Mouse (Mus musculus) neural tube, embryonic 14.5 days (tissue): ENCODE measurements around the gene Kcna2. TPM values are rescaled to one million over a fixed set of nuclear protein-coding genes. Genes with fewer than 3 reads are reported as not detected.

ENCODE experiments used
- ATAC-seq: fragments of 200-750 bp; cut with Nextera tagmentation; 2 replicates; pipeline ENCODE4 v1.8.0; 2017; ENCODE audit warnings: low read depth, mild to moderate bottlenecking, moderate TSS enrichment, moderate library complexity
- H3K27ac ChIP-seq: fragments of 300-500 bp; sonication (generic); 2 replicates; pipeline ENCODE4 v1.5.1; 2014; ENCODE audit warnings: low read depth, mild to moderate bottlenecking, control low read depth, low read length, moderate library complexity, mixed read lengths
- H3K27me3 ChIP-seq: fragments of 300-500 bp; sonication (generic); 2 replicates; pipeline ENCODE4 v1.6.1; 2014; ENCODE audit warnings: low read length; ENCODE audit not compliant: control insufficient read depth, insufficient read depth
- H3K36me3 ChIP-seq: fragments of 300-500 bp; sonication (generic); 2 replicates; pipeline ENCODE4 v1.6.1; 2014; ENCODE audit warnings: low read length, mixed read lengths; ENCODE audit not compliant: control insufficient read depth, insufficient read depth
- H3K4me1 ChIP-seq: fragments of 300-500 bp; sonication (generic); 2 replicates; pipeline ENCODE4 v1.6.1; 2014; ENCODE audit warnings: low read length; ENCODE audit not compliant: control insufficient read depth, insufficient read depth
- H3K4me2 ChIP-seq: fragments of 300-500 bp; sonication (generic); 2 replicates; pipeline ENCODE4 v1.6.1; 2014; ENCODE audit warnings: mild to moderate bottlenecking, low read depth, low read length, control low read depth
- H3K4me3 ChIP-seq: fragments of 300-500 bp; sonication (generic); 2 replicates; pipeline ENCODE4 v1.5.1; 2014; ENCODE audit warnings: low read depth, low read length, control low read depth, mixed read lengths
- H3K9ac ChIP-seq: fragments of 300-500 bp; sonication (generic); replicated peaks from 2 replicates; pipeline ENCODE4 v1.6.1; 2014; ENCODE audit warnings: low read depth, mild to moderate bottlenecking, control low read depth, low read length, mixed read lengths
- H3K9me3 ChIP-seq: fragments of 300-500 bp; sonication (generic); 2 replicates; pipeline ENCODE4 v1.6.1; 2016; ENCODE audit warnings: low read length; ENCODE audit not compliant: control insufficient read depth
- WGBS: fragments of 180-500 bp; shearing (Covaris S2); extraction: QIAGEN DNeasy Blood & Tissue Kit; methylation state at CpG from one replicate; pipeline ENCODE4 v1.1.7; 2014; 5-methylcytosine and 5-hydroxymethylcytosine counted together
- polyA plus RNA-seq: library from polyadenylated mRNA; unstranded; fragments of >200 nt; fragmentation: Nextera tagmentation; extraction: Ambion mirVana; gene quantifications from 2 replicates; pipeline ENCODE4 v1.2.1, GENCODE M21; 2014

Kcna2 gene
- polyA plus RNA-seq, 1 experiment from 2014 or later: 2.0 TPM

DNA sequence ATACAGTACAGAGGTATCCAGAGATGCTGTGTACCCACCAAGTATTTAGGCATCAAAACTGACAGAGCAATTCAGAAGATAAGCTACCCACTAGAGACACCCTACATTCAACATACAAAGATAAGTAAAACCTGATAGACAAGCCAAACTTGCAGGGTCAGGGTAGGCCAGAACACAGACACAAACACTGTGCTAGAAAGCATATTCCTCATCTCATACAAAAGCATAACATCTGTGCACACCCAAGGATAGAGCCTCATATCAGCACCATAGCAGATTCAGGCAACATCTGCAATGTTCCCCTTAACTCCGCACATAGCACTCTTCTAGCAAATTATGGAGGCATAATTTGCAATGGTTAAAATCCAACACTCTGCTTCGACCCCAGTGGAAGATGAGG lies 23.8 kb upstream of the Kcna2 start:
- Histone ChIP-seq H3K27me3 (no peaks in the 10 kb centered on the region), H3K4me2 (no peak overlapping the region), H3K9me3 (no peaks in the 10 kb centered on the region), H3K36me3 (no peaks in the 10 kb centered on the region), H3K9ac (no peak overlapping the region), H3K4me3 (no peak overlapping the region), H3K27ac (no peak overlapping the region), H3K4me1 (no peaks in the 10 kb centered on the region)
- 86% methylated on average over 2 of the region's 2 CpGs for WGBS
- ATAC-seq: no peak

DNA sequence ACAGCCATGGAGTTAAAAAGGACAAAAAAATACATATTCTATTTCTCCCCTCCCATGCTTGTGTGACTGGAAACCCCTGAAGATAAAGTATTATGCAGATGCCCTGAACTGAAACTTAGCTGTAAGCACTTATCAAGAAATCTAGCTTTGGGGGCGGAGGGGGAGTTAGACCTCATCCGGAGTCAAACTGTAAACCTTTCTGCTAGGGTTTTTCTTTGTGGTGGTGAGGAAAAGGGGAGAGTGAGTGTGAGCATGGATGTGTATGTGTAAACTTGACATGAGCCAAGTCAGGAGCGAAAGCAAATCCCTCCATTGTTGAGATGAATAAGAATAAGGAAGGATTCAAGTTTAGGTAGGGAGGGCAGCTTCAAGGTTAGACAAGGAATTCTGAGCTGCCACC lies 20.1 kb upstream of the Kcna2 start:
- Histone ChIP-seq H3K27ac (no peak overlapping the region), H3K27me3 (no peaks in the 10 kb centered on the region), H3K4me2 (no peak overlapping the region), H3K36me3 (no peaks in the 10 kb centered on the region), H3K9me3 (no peaks in the 10 kb centered on the region), H3K9ac (no peak overlapping the region), H3K4me3 (no peak overlapping the region), H3K4me1 (no peaks in the 10 kb centered on the region)
- WGBS: 94% methylated on average over 3 of the region's 3 CpGs
- no peak for ATAC-seq

DNA sequence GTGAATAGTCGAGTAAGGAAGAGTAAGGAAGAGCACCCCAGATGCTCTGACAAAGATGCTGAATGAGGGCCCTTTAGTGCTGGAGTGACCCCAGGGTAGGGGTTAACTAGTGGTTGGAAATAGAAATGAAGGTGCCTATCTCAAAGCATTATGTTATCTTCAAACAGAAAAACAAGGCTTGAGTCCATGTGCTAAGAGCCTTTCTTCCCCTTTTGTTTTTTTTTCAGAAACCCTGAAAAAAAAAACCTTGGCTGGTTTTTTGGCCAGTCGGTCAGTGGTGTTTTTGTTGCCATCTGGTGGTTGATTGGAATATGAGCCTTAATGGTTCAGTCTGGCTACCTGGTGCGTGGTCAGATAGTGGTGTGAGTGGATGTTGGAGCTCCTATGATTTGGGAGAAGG lies 19.7 kb upstream of the Kcna2 start:
- H3K4me3 ChIP-seq: no peak overlapping the region
- 29% methylated on average over 3 of the region's 3 CpGs for WGBS
- H3K36me3 ChIP-seq: no peaks in the 10 kb centered on the region
- H3K4me1 ChIP-seq: no peaks in the 10 kb centered on the region
- H3K4me2 ChIP-seq: no peak overlapping the region
- H3K27ac ChIP-seq: no peak overlapping the region
- no peaks in the 10 kb centered on the region for H3K9me3 ChIP-seq
- H3K9ac ChIP-seq: no peak overlapping the region
- H3K27me3 ChIP-seq: no peaks in the 10 kb centered on the region
- ATAC-seq: no peak

DNA sequence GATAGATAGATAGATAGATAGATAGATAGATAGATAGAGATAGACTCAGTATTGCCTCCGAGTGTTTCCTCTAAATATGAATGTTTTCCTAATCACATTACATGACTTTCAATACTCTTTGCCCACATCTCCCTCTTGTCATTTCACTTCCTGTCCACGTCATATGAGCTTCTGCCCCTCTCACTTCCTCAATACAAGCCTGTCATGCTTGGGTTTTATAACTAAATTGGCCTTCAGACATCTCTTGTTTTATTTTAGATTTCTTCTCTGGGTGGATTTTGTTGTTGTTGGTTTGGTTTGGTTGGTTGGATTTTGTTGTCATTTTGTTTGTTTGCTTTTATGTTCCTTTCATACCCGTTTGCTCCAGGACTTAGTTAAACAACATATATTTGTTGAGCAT lies 16.4 kb upstream of the Kcna2 start:
- 77% methylated on average over 3 of the region's 3 CpGs for WGBS
- H3K4me3 ChIP-seq: no peak overlapping the region

DNA sequence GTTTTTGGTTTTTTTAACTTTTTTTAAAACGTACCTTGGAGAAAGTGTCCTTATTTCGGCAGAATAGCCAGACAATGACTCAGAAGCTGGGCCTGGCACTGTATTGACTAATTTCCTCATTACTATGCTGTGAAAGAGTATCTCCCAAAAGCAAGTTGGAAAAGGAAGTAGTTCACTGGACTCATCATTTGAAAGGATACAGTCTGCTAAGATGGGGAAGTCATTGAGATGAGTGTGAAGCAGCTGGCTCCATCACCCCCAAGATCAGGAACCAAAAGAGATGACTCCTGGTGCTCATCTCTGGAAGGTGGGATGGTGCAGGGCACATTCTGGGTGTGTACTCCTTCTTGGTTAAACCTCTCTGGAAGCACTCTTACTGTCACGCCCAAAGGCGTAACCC lies 13.5 kb upstream of the Kcna2 start:
- no peak for ATAC-seq
- Histone ChIP-seq H3K27me3 (no peaks in the 10 kb centered on the region), H3K9ac (no peak overlapping the region), H3K36me3 (no peaks in the 10 kb centered on the region), H3K9me3 (no peaks in the 10 kb centered on the region), H3K4me3 (no peak overlapping the region), H3K27ac (no peak overlapping the region), H3K4me2 (no peak overlapping the region), H3K4me1 (no peaks in the 10 kb centered on the region)
- WGBS: 92% methylated on average over 4 of the region's 4 CpGs

More for the DNA sequence above, 16.4 kb upstream of the Kcna2 start:
- no peak for ATAC-seq
- Histone ChIP-seq H3K4me1 (no peaks in the 10 kb centered on the region), H3K4me2 (no peak overlapping the region), H3K9me3 (no peaks in the 10 kb centered on the region), H3K27me3 (no peaks in the 10 kb centered on the region), H3K36me3 (no peaks in the 10 kb centered on the region), H3K9ac (no peak overlapping the region), H3K27ac (no peak overlapping the region)

DNA sequence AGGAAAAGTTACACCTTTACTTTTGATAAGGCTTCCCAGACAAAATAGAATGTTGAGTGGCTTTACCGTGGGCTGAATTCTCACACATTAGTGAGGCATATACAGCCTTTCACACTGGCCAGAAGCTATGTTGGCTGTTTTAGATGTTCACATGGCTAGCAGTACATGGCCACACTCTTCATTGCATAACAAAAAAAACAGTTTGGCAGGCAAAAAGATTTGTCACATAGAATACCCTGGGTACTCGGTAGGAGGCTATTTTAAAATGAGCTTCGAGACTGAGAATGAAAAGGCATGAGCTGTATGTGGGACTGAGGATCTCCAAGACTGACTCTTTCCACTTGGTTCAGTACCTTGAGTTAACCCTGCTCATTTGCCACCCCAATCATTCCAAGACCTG lies 12.1 kb upstream of the Kcna2 start:
- H3K9me3 ChIP-seq: no peaks in the 10 kb centered on the region
- no peak overlapping the region for H3K9ac ChIP-seq
- no peak overlapping the region for H3K4me2 ChIP-seq
- H3K4me1 ChIP-seq: no peaks in the 10 kb centered on the region
- H3K27me3 ChIP-seq: no peaks in the 10 kb centered on the region
- 88% methylated on average over 3 of the region's 3 CpGs for WGBS
- H3K36me3 ChIP-seq: no peaks in the 10 kb centered on the region
- ATAC-seq: no peak
- H3K27ac ChIP-seq: no peak overlapping the region
- H3K4me3 ChIP-seq: no peak overlapping the region

DNA sequence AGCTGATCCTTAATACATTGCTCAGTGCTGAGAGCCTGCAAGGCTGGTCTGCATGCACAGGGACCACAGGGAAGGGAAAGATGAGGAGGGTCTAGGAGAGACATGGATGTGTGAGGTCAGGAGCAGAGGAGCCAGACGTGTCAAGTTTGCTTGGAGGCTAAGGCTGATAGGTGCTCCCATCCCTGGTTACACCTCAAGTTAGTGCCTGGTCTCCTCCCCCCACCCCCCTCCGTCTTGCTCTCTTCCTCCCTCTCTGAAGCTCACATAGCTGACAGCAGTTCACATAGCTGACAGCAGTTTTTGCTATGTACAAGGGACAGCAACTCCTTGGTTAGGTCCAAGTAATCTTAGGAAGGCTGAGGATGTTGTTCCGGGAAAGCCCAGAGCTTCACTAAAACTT lies 11.5 kb upstream of the Kcna2 start:
- Histone ChIP-seq H3K4me1 (no peaks in the 10 kb centered on the region), H3K4me2 (no peak overlapping the region), H3K9ac (no peak overlapping the region), H3K36me3 (no peaks in the 10 kb centered on the region), H3K27ac (no peak overlapping the region), H3K9me3 (no peaks in the 10 kb centered on the region), H3K27me3 (no peaks in the 10 kb centered on the region), H3K4me3 (no peak overlapping the region)
- 79% methylated on average over 3 of the region's 3 CpGs for WGBS
- ATAC-seq: no peak

DNA sequence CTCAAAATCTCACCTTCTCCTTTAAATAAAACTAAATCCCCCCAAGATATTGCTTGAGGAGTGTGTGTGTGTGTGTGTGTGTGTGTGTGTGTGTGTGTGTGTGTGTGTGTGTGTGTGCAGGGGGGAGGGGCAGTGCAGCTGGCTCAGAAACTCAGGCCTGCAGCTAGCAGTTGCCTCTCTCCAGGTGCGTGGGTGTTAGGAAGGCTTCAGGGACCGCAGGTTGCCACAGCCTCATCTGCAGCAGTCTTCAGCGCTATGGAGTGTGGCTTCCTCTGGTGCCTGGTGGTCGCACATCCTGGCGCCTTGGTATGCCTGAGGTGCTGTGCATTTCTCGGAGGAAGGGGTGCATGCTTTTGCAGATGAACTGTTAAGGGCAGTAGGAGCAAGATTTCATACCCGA lies 10.9 kb upstream of the Kcna2 start:
- H3K36me3 ChIP-seq: no peaks in the 10 kb centered on the region
- no peak overlapping the region for H3K9ac ChIP-seq
- H3K9me3 ChIP-seq: no peaks in the 10 kb centered on the region
- no peak for ATAC-seq
- H3K4me2 ChIP-seq: no peak overlapping the region
- no peak overlapping the region for H3K27ac ChIP-seq
- 77% methylated on average over 7 of the region's 7 CpGs for WGBS
- no peaks in the 10 kb centered on the region for H3K27me3 ChIP-seq
- H3K4me1 ChIP-seq: no peaks in the 10 kb centered on the region
- no peak overlapping the region for H3K4me3 ChIP-seq

DNA sequence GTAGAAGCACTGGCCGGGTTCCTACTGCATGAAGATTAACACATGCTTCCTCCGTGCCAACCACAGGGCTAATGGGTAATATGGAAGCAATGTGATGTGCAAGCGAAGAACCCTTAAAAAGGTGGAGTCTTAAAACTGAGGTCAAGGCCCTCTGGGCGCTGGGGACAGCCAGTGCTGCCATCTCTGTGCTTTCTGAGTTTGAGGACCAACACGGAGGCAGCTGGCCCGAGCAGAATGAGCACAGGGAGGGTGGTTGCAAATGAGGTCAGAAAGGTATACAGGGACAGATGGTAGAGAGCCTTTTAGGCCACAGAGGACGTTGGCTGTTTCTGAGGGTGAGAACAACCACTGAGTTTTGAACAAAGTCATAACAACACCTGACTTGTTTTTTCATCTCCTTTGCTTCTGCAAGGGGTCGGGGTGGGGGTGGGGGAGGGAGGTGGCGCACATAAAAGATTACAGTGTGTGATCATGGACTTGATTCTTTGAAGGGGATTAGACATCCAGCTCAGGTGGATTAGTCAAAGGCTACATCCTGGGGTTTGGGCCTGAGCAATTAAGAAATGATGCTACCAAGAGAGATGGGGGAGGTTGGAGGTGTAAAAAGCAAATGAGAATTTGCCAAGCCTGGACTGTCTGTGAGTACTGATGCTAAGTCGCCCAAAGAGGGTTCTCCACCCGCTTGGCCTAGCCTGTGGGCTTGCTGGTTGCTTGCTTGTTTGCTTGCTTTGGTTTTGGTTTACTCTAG lies 10.4 kb upstream of the Kcna2 start:
- no peaks in the 10 kb centered on the region for H3K9me3 ChIP-seq
- ATAC-seq: no peak
- H3K4me2 ChIP-seq: no peak overlapping the region
- 72% methylated on average over 11 of the region's 11 CpGs for WGBS
- H3K27ac ChIP-seq: no peak overlapping the region
- no peaks in the 10 kb centered on the region for H3K4me1 ChIP-seq
- H3K9ac ChIP-seq: no peak overlapping the region
- H3K27me3 ChIP-seq: no peaks in the 10 kb centered on the region
- no peak overlapping the region for H3K4me3 ChIP-seq
- H3K36me3 ChIP-seq: no peaks in the 10 kb centered on the region
